Mouse (Mus musculus): ENCODE data around the gene Pigq. TPM values are rescaled to one million over a fixed set of nuclear protein-coding genes. Genes with fewer than 3 reads are reported as not detected.

Pigq gene
- polyA plus RNA-seq, 1 experiment from 2014 or later, result 59.7 TPM

GRCm38 (mm10) chr17:25943769-25944168 is 967 bp downstream of the Pigq start:
- Histone ChIP-seq H3K27ac (ENCODE audit: low read length) (no peak overlapping the region), H3K9me3 (ENCODE audit: control insufficient read depth, low read length) (no peaks in the 10 kb centered on the region), H3K27me3 (replicated peaks; ENCODE audit: control insufficient read depth, insufficient read depth, low read length) (no peaks in the 10 kb centered on the region), H3K4me3 (ENCODE audit: low read length) (no peak overlapping the region), H3K4me2 (ENCODE audit: low read depth, low read length) (no peak overlapping the region), H3K36me3 (ENCODE audit: control insufficient read depth, insufficient read depth, low read length) (no peaks in the 10 kb centered on the region), H3K9ac (ENCODE audit: low read depth, low read length) (no peak overlapping the region), H3K4me1 (ENCODE audit: control insufficient read depth, insufficient read depth, low read length) (peaks cover 13% of the 10 kb centered on the region)
- ATAC-seq, result no peak
- WGBS, result 66% methylated on average over 9 of the region's 9 CpGs

GRCm38 (mm10) chr17:25943221-25943620 is 1.5 kb downstream of the Pigq start:
- ATAC-seq, result no peak
- Histone ChIP-seq H3K4me3 (ENCODE audit: low read length) (no peak overlapping the region), H3K9me3 (ENCODE audit: control insufficient read depth, low read length) (no peaks in the 10 kb centered on the region), H3K4me2 (ENCODE audit: low read depth, low read length) (no peak overlapping the region), H3K4me1 (ENCODE audit: control insufficient read depth, insufficient read depth, low read length) (peaks cover 13% of the 10 kb centered on the region), H3K27ac (ENCODE audit: low read length) (no peak overlapping the region), H3K9ac (ENCODE audit: low read depth, low read length) (no peak overlapping the region), H3K36me3 (ENCODE audit: control insufficient read depth, insufficient read depth, low read length) (no peaks in the 10 kb centered on the region), H3K27me3 (replicated peaks; ENCODE audit: control insufficient read depth, insufficient read depth, low read length) (no peaks in the 10 kb centered on the region)
- WGBS, result 82% methylated on average over 3 of the region's 3 CpGs

- Histone ChIP-seq H3K27me3 (replicated peaks; ENCODE audit: control insufficient read depth, insufficient read depth, low read length) (no peaks in the 10 kb centered on the region), H3K36me3 (ENCODE audit: control insufficient read depth, insufficient read depth, low read length) (no peaks in the 10 kb centered on the region), H3K9me3 (ENCODE audit: control insufficient read depth, low read length) (no peaks in the 10 kb centered on the region), H3K27ac (ENCODE audit: low read length) (no peak overlapping the region), H3K4me1 (ENCODE audit: control insufficient read depth, insufficient read depth, low read length) (peaks cover 13% of the 10 kb centered on the region), H3K4me2 (ENCODE audit: low read depth, low read length) (no peak overlapping the region), H3K4me3 (ENCODE audit: low read length) (no peak overlapping the region), H3K9ac (ENCODE audit: low read depth, low read length) (no peak overlapping the region)
- 91% methylated on average over 2 of the region's 2 CpGs for WGBS
- peak; percentile 57 for ATAC-seq
These were observed 2.1 kb downstream of the Pigq start for GRCm38 (mm10) chr17:25942597-25943151.

GRCm38 (mm10) chr17:25941511-25942241 is 3.1 kb downstream of the Pigq start:
- Histone ChIP-seq H3K9me3 (ENCODE audit: control insufficient read depth, low read length) (no peaks in the 10 kb centered on the region), H3K4me1 (ENCODE audit: control insufficient read depth, insufficient read depth, low read length) (peaks cover 13% of the 10 kb centered on the region), H3K4me2 (ENCODE audit: low read depth, low read length) (peak overlapping the region; percentile 60), H3K9ac (ENCODE audit: low read depth, low read length) (peak overlapping the region; percentile 97), H3K27me3 (replicated peaks; ENCODE audit: control insufficient read depth, insufficient read depth, low read length) (no peaks in the 10 kb centered on the region), H3K27ac (ENCODE audit: low read length) (peak overlapping the region; percentile 88), H3K4me3 (ENCODE audit: low read length) (peak overlapping the region; percentile 94), H3K36me3 (ENCODE audit: control insufficient read depth, insufficient read depth, low read length) (0 out of 2 replicates have a peak, but pooled peaks cover under 1% of the 10 kb centered on the region)
- peak; percentile 72 for ATAC-seq
- WGBS, result 3% methylated on average over 54 of the region's 54 CpGs

GRCm38 (mm10) chr17:25934526-25934925 is 10.2 kb downstream of the Pigq start:
- 94% methylated on average over 1 of the region's 1 CpGs for WGBS
- no peaks in the 10 kb centered on the region for H3K9me3 ChIP-seq (ENCODE audit: control insufficient read depth, low read length)
- no peaks in the 10 kb centered on the region for H3K27me3 ChIP-seq (replicated peaks; ENCODE audit: control insufficient read depth, insufficient read depth, low read length)
- H3K36me3 ChIP-seq (ENCODE audit: control insufficient read depth, insufficient read depth, low read length), result peaks cover 16% of the 10 kb centered on the region
- H3K27ac ChIP-seq (ENCODE audit: low read length), result no peak overlapping the region
- no peak overlapping the region for H3K9ac ChIP-seq (ENCODE audit: low read depth, low read length)
- no peak overlapping the region for H3K4me2 ChIP-seq (ENCODE audit: low read depth, low read length)
- no peak overlapping the region for H3K4me3 ChIP-seq (ENCODE audit: low read length)
- no peaks in the 10 kb centered on the region for H3K4me1 ChIP-seq (ENCODE audit: control insufficient read depth, insufficient read depth, low read length)
- no peak for ATAC-seq

GRCm38 (mm10) chr17:25925348-25925747 is 19.4 kb downstream of the Pigq start:
- 75% methylated on average over 2 of the region's 2 CpGs for WGBS

GRCm38 (mm10) chr17:25922120-25922519 is 22.6 kb downstream of the Pigq start:
- ATAC-seq, result no peak
- no peak overlapping the region for H3K9ac ChIP-seq (ENCODE audit: low read depth, low read length)
- no peak overlapping the region for H3K4me3 ChIP-seq (ENCODE audit: low read length)
- 79% methylated on average over 5 of the region's 5 CpGs for WGBS
- H3K9me3 ChIP-seq (ENCODE audit: control insufficient read depth, low read length), result no peaks in the 10 kb centered on the region
- H3K27ac ChIP-seq (ENCODE audit: low read length), result no peak overlapping the region
- H3K27me3 ChIP-seq (replicated peaks; ENCODE audit: control insufficient read depth, insufficient read depth, low read length), result no peaks in the 10 kb centered on the region
- peaks cover 15% of the 10 kb centered on the region for H3K4me1 ChIP-seq (ENCODE audit: control insufficient read depth, insufficient read depth, low read length)
- no peak overlapping the region for H3K4me2 ChIP-seq (ENCODE audit: low read depth, low read length)
- H3K36me3 ChIP-seq (ENCODE audit: control insufficient read depth, insufficient read depth, low read length), result no peaks in the 10 kb centered on the region

More at GRCm38 (mm10) chr17:25925348-25925747, 19.4 kb downstream of the Pigq start:
- H3K9me3 ChIP-seq (ENCODE audit: control insufficient read depth, low read length), result no peaks in the 10 kb centered on the region
- H3K4me3 ChIP-seq (ENCODE audit: low read length), result no peak overlapping the region
- peaks cover 13% of the 10 kb centered on the region for H3K36me3 ChIP-seq (ENCODE audit: control insufficient read depth, insufficient read depth, low read length)
- no peak for ATAC-seq
- no peak overlapping the region for H3K27ac ChIP-seq (ENCODE audit: low read length)
- no peaks in the 10 kb centered on the region for H3K4me1 ChIP-seq (ENCODE audit: control insufficient read depth, insufficient read depth, low read length)
- H3K27me3 ChIP-seq (replicated peaks; ENCODE audit: control insufficient read depth, insufficient read depth, low read length), result no peaks in the 10 kb centered on the region
- no peak overlapping the region for H3K4me2 ChIP-seq (ENCODE audit: low read depth, low read length)
- H3K9ac ChIP-seq (ENCODE audit: low read depth, low read length), result no peak overlapping the region

- peak overlapping the region; percentile 88 for H3K9ac ChIP-seq (ENCODE audit: low read depth, low read length)
- 1% methylated on average over 40 of the region's 40 CpGs for WGBS
These were observed 24.7 kb downstream of the Pigq start for GRCm38 (mm10) chr17:25919786-25920642.

GRCm38 (mm10) chr17:25919144-25919785 is 25.5 kb downstream of the Pigq start, which contains the start of gene Rab40c:
Rab40c (minus strand) TSS chr17:25919727.
- peak within 1 kb of the TSS; percentile 95 for H3K27ac ChIP-seq (ENCODE audit: low read length)
- peak within 1 kb of the TSS; percentile 86 for H3K4me2 ChIP-seq (ENCODE audit: low read depth, low read length)
- H3K9me3 ChIP-seq (ENCODE audit: control insufficient read depth, low read length), result no peaks in the 10 kb centered on the region
- H3K4me1 ChIP-seq (ENCODE audit: control insufficient read depth, insufficient read depth, low read length), result peaks cover 22% of the 10 kb centered on the region
- 0 out of 2 replicates have a peak, but pooled peaks have one; percentile 0 for ATAC-seq
- no peaks in the 10 kb centered on the region for H3K27me3 ChIP-seq (replicated peaks; ENCODE audit: control insufficient read depth, insufficient read depth, low read length)
- H3K4me3 ChIP-seq (ENCODE audit: low read length), result peak within 1 kb of the TSS; percentile 97
- under 1% methylated on average over 56 of the region's 78 CpGs for WGBS
- H3K9ac ChIP-seq (ENCODE audit: low read depth, low read length), result peak within 1 kb of the TSS; percentile 88
- H3K36me3 ChIP-seq (ENCODE audit: control insufficient read depth, insufficient read depth, low read length), result no peaks in the 10 kb centered on the region

More at GRCm38 (mm10) chr17:25919786-25920642, 24.7 kb downstream of the Pigq start:
- ATAC-seq, result peak; percentile 98
- no peaks in the 10 kb centered on the region for H3K36me3 ChIP-seq (ENCODE audit: control insufficient read depth, insufficient read depth, low read length)
- H3K27me3 ChIP-seq (replicated peaks; ENCODE audit: control insufficient read depth, insufficient read depth, low read length), result no peaks in the 10 kb centered on the region
- peak overlapping the region; percentile 95 for H3K27ac ChIP-seq (ENCODE audit: low read length)
- H3K4me1 ChIP-seq (ENCODE audit: control insufficient read depth, insufficient read depth, low read length), result peaks cover 22% of the 10 kb centered on the region
- H3K9me3 ChIP-seq (ENCODE audit: control insufficient read depth, low read length), result no peaks in the 10 kb centered on the region
- peak overlapping the region; percentile 97 for H3K4me3 ChIP-seq (ENCODE audit: low read length)
- peak overlapping the region; percentile 78 for H3K4me2 ChIP-seq (ENCODE audit: low read depth, low read length)
